24 mouse cellular contexts compared by ENCODE assay signal in genomic region chr7:116251516-116251915, GRCm38 (mm10). TPM values are rescaled to one million over a fixed set of nuclear protein-coding genes. Genes with fewer than 3 reads are reported as not detected.
"Had no signal": no experiment of that assay in that cellular context is flagged by ENCODE, and none has a peak within 500 bp of the region (broad histone marks: within the 10 kb centered on the region; RNA-seq: fewer than 3 reads in every experiment).

No protein-coding gene starts in this region.

- H3K27me3 ChIP-seq: embryonic facial prominence, embryonic 12.5 days; embryonic facial prominence, embryonic 15.5 days; forebrain, embryonic 12.5 days; forebrain, embryonic 13.5 days; forebrain, embryonic 15.5 days; heart, embryonic 12.5 days had no signal

- H3K4me3 ChIP-seq: embryonic facial prominence, embryonic 10.5 days; embryonic facial prominence, embryonic 12.5 days; embryonic facial prominence, embryonic 13.5 days; embryonic facial prominence, embryonic 15.5 days; erythroblast, embryonic 14.5 days; forebrain, embryonic 10.5 days; forebrain, embryonic 12.5 days; forebrain, embryonic 13.5 days; forebrain, embryonic 15.5 days; gastrocnemius, adult 2 months; heart, adult 2 months; heart, embryonic 10.5 days; heart, embryonic 12.5 days had no signal

- H3K27ac ChIP-seq: embryonic facial prominence, embryonic 10.5 days; embryonic facial prominence, embryonic 12.5 days; embryonic facial prominence, embryonic 13.5 days; embryonic facial prominence, embryonic 15.5 days; forebrain, embryonic 10.5 days; forebrain, embryonic 12.5 days; forebrain, embryonic 13.5 days; forebrain, embryonic 15.5 days; gastrocnemius, adult 2 months; heart, adult 2 months; heart, embryonic 10.5 days had no signal

- H3K36me3 ChIP-seq: embryonic facial prominence, embryonic 12.5 days; embryonic facial prominence, embryonic 13.5 days; embryonic facial prominence, embryonic 15.5 days; forebrain, embryonic 12.5 days; forebrain, embryonic 15.5 days; heart, embryonic 10.5 days; heart, embryonic 12.5 days had no signal

- DNase-seq: cerebellum, postnatal 25 days; cerebellum, postnatal 36 days; embryo, embryonic 11 days; forebrain, postnatal 0 days; gastrocnemius, adult 2 months; gastrocnemius, postnatal 10 days; gastrocnemius, postnatal 14 days; gastrocnemius, postnatal 25 days; gastrocnemius, postnatal 36 days; heart, adult 11 months; heart, adult 18-20 months; heart, adult 2 months had no signal

RNA-seq across cellular contexts. Expression of gene Plekha7, which starts 56.7 kb away (rescaled TPM):
- total RNA-seq: granulocyte monocyte progenitor cell, adult 5-6 weeks had no signal
